Mouse (Mus musculus): ENCODE data around the gene Tgif1. TPM values are rescaled to one million over a fixed set of nuclear protein-coding genes. Genes with fewer than 3 reads are reported as not detected.

The Tgif1 gene
- polyA plus RNA-seq, 1 experiment from 2014 or later = 63.5 TPM

GRCm38 (mm10) chr17:70887848-70888247 lies 34.5 kb upstream of the Tgif1 start:
- no peak overlapping the region for H3K4me3 ChIP-seq (ENCODE audit: low read depth, low read length)
- peaks cover 2% of the 10 kb centered on the region; the same call in 1 of the 2 replicates for H3K4me1 ChIP-seq (replicated peaks; ENCODE audit: control insufficient read depth, insufficient read depth, low read length)
- 94% methylated on average over 9 of the region's 9 CpGs for WGBS
- H3K9me3 ChIP-seq (ENCODE audit: control insufficient read depth, low read length) = no peaks in the 10 kb centered on the region
- H3K27me3 ChIP-seq (ENCODE audit: control insufficient read depth, insufficient read depth, low read length) = no peaks in the 10 kb centered on the region
- no peaks in the 10 kb centered on the region for H3K36me3 ChIP-seq (ENCODE audit: control insufficient read depth, insufficient read depth, low read length)
- no peak overlapping the region for H3K27ac ChIP-seq (ENCODE audit: low read depth, low read length)
- ATAC-seq (replicated peaks; ENCODE audit: low FRiP score) (no peak), DNase-seq (ENCODE audit: low spot score) (no peak)
- no peak overlapping the region for H3K4me2 ChIP-seq (ENCODE audit: low read depth, low read length, severe bottlenecking)
- no peak overlapping the region for H3K9ac ChIP-seq (ENCODE audit: low read length)

DNA sequence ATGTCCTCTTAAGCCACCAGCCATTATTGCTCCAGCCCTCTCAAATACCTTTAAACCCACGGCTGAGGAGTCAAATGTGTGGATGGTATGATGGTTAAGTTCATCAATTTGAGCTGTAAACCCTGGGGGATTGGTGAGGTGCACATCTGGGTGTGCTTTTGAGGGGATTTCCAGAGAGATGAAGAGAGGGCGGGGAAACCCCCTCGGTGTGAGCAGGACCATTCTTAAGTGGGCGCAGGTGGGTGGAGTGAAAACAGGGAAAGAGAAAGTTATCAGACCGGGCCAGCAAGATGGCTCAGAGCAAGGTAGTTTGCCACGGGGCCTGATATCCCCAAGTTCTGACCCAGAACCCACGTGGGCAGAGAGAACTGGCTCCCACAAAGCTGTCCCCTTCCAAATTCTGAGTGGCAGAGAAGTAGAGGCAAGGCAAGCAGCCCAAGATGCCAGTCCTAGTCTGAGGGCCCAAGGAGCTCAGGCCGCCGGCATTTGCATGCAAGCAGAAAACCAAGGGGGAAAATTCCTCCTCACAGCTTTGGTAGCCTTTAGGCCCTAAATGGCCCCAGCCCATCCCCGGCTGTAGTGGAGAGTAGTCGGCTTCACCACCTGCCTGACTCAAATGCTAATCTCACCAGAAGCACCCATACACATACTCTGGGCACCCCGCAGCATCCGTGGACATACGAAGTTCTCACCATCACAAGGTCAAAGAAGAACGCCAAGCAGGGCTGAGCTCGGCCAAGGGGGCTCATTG lies 33.5 kb upstream of the Tgif1 start:
- Histone ChIP-seq H3K9ac (ENCODE audit: low read length) (no peak overlapping the region), H3K4me3 (ENCODE audit: low read depth, low read length) (no peak overlapping the region), H3K27ac (ENCODE audit: low read depth, low read length) (no peak overlapping the region), H3K4me1 (replicated peaks; ENCODE audit: control insufficient read depth, insufficient read depth, low read length) (peaks cover under 1% of the 10 kb centered on the region; the same call in 1 of the 2 replicates), H3K4me2 (ENCODE audit: low read depth, low read length, severe bottlenecking) (no peak overlapping the region), H3K9me3 (ENCODE audit: control insufficient read depth, low read length) (no peaks in the 10 kb centered on the region), H3K27me3 (ENCODE audit: control insufficient read depth, insufficient read depth, low read length) (no peaks in the 10 kb centered on the region), H3K36me3 (ENCODE audit: control insufficient read depth, insufficient read depth, low read length) (no peaks in the 10 kb centered on the region)
- 84% methylated on average over 16 of the region's 16 CpGs for WGBS
- ATAC-seq (replicated peaks; ENCODE audit: low FRiP score) (no peak), DNase-seq (ENCODE audit: low spot score) (no peak)

DNA sequence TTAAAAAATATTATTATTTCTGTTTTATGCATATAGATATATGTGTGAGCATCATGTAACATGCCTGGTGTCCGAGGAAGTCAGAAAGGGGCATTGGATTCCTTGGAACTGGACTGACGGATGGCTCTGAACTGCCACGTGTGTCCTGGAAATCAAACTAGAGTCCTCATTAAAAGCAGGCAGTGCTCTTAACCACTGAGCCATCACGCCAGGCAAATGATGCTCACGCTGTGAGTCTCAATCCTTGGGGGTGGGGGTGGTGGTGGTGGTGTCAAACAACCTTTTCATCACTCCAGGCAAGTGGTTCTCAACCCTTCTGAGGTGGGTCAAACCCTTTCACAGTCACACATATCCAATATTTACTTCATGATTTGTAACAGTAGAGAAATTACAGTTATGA lies 32.5 kb upstream of the Tgif1 start:
- DNase-seq (ENCODE audit: low spot score) (no peak), ATAC-seq (replicated peaks; ENCODE audit: low FRiP score) (no peak)
- Histone ChIP-seq H3K36me3 (ENCODE audit: control insufficient read depth, insufficient read depth, low read length) (no peaks in the 10 kb centered on the region), H3K9me3 (ENCODE audit: control insufficient read depth, low read length) (no peaks in the 10 kb centered on the region), H3K27me3 (ENCODE audit: control insufficient read depth, insufficient read depth, low read length) (no peaks in the 10 kb centered on the region), H3K4me3 (ENCODE audit: low read depth, low read length) (no peak overlapping the region), H3K4me2 (ENCODE audit: low read depth, low read length, severe bottlenecking) (no peak overlapping the region), H3K4me1 (replicated peaks; ENCODE audit: control insufficient read depth, insufficient read depth, low read length) (no peaks in the 10 kb centered on the region), H3K9ac (ENCODE audit: low read length) (no peak overlapping the region), H3K27ac (ENCODE audit: low read depth, low read length) (no peak overlapping the region)
- WGBS = 84% methylated on average over 5 of the region's 5 CpGs

GRCm38 (mm10) chr17:70881934-70882333 lies 28.6 kb upstream of the Tgif1 start:
- H3K9ac ChIP-seq (ENCODE audit: low read length) = no peak overlapping the region
- no peaks in the 10 kb centered on the region for H3K27me3 ChIP-seq (ENCODE audit: control insufficient read depth, insufficient read depth, low read length)
- 79% methylated on average over 10 of the region's 10 CpGs for WGBS

DNA sequence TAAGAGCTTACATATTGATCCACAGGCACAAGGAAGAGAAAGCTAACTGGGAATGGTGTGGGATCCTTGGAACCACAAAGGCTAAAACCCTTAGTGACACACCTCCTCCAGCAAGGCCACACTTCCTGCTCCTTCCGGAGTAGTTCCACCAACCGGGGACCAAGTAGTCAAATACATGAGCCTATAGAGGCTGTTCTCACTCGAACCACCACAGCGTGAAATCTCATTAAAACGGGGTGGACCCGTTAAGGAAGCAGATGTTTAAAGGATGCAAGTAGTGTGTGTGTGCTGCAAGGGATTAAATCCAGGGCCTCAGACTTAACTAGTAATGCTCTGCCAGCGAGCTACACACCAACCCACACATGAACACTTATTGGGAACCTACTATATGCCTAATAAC lies 27.8 kb upstream of the Tgif1 start:
- Histone ChIP-seq H3K9ac (ENCODE audit: low read length) (no peak overlapping the region), H3K27me3 (ENCODE audit: control insufficient read depth, insufficient read depth, low read length) (no peaks in the 10 kb centered on the region), H3K4me1 (replicated peaks; ENCODE audit: control insufficient read depth, insufficient read depth, low read length) (no peaks in the 10 kb centered on the region), H3K36me3 (ENCODE audit: control insufficient read depth, insufficient read depth, low read length) (no peaks in the 10 kb centered on the region), H3K4me3 (ENCODE audit: low read depth, low read length) (no peak overlapping the region), H3K27ac (ENCODE audit: low read depth, low read length) (no peak overlapping the region), H3K4me2 (ENCODE audit: low read depth, low read length, severe bottlenecking) (no peak overlapping the region), H3K9me3 (ENCODE audit: control insufficient read depth, low read length) (no peaks in the 10 kb centered on the region)
- 18% methylated on average over 7 of the region's 7 CpGs for WGBS
- DNase-seq (ENCODE audit: low spot score) (no peak), ATAC-seq (replicated peaks; ENCODE audit: low FRiP score) (no peak)

More at GRCm38 (mm10) chr17:70881934-70882333, 28.6 kb upstream of the Tgif1 start:
- DNase-seq (ENCODE audit: low spot score) = no peak
- no peak for ATAC-seq (replicated peaks; ENCODE audit: low FRiP score)
- Histone ChIP-seq H3K4me2 (ENCODE audit: low read depth, low read length, severe bottlenecking) (no peak overlapping the region), H3K36me3 (ENCODE audit: control insufficient read depth, insufficient read depth, low read length) (no peaks in the 10 kb centered on the region), H3K4me3 (ENCODE audit: low read depth, low read length) (no peak overlapping the region), H3K27ac (ENCODE audit: low read depth, low read length) (no peak overlapping the region), H3K9me3 (ENCODE audit: control insufficient read depth, low read length) (no peaks in the 10 kb centered on the region), H3K4me1 (replicated peaks; ENCODE audit: control insufficient read depth, insufficient read depth, low read length) (no peaks in the 10 kb centered on the region)

DNA sequence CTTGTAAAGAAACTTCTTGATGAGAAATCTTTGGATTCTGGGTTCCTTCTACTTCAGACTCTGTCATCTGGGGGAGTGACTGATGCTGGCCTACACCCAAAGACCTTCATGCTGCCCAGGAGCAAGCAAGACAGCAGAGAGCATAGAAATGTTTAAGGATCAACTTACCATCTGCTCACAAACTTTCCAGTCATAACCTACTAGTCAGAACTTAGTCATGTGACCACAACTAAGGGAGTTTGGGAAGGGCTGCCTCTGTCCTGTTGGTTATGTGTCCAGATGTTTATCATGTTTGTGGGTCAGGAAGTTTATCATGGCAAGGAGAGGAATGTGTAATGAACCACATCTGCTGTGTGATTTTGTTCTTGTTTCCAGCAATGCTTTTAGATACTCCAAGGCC lies 24.9 kb upstream of the Tgif1 start:
- no peak overlapping the region for H3K4me3 ChIP-seq (ENCODE audit: low read depth, low read length)
- ATAC-seq (replicated peaks; ENCODE audit: low FRiP score) (no peak), DNase-seq (ENCODE audit: low spot score) (no peak)

DNA sequence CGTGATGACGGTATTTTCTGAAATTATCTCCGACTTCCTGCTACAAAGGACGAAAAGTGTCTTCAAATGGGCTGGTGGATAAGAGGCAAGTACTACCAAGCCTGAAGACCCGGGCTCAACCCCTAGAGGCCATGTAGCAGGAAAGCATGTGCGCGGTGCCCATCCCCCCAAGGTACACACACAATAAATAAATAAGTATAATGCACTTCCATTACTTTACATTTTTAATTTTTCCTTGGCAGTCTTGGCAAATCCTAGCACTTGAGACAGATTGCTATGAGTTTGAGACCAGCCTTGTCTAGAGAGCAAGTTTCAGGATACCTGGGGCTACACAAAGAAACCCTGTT lies 20.4 kb upstream of the Tgif1 start:
- no peaks in the 10 kb centered on the region for H3K27me3 ChIP-seq (ENCODE audit: control insufficient read depth, insufficient read depth, low read length)
- H3K9ac ChIP-seq (ENCODE audit: low read length) = peak overlapping the region; percentile 55
- ATAC-seq (replicated peaks; ENCODE audit: low FRiP score) = no peak
- peak overlapping the region; percentile 57; the same call in 1 of the 2 replicates for H3K4me2 ChIP-seq (ENCODE audit: low read depth, low read length, severe bottlenecking)
- 32% methylated on average over 7 of the region's 7 CpGs for WGBS
- DNase-seq (ENCODE audit: low spot score) = peak; percentile 61
- H3K9me3 ChIP-seq (ENCODE audit: control insufficient read depth, low read length) = no peaks in the 10 kb centered on the region
- no peaks in the 10 kb centered on the region for H3K36me3 ChIP-seq (ENCODE audit: control insufficient read depth, insufficient read depth, low read length)
- no peak overlapping the region; the same call in 1 of the 2 replicates for H3K4me3 ChIP-seq (ENCODE audit: low read depth, low read length)
- H3K4me1 ChIP-seq (replicated peaks; ENCODE audit: control insufficient read depth, insufficient read depth, low read length) = peaks cover 6% of the 10 kb centered on the region
- no peak overlapping the region for H3K27ac ChIP-seq (ENCODE audit: low read depth, low read length)

More for the DNA sequence above, 24.9 kb upstream of the Tgif1 start:
- peaks cover 2% of the 10 kb centered on the region for H3K4me1 ChIP-seq (replicated peaks; ENCODE audit: control insufficient read depth, insufficient read depth, low read length)
- no peak overlapping the region for H3K4me2 ChIP-seq (ENCODE audit: low read depth, low read length, severe bottlenecking)
- no peak overlapping the region for H3K27ac ChIP-seq (ENCODE audit: low read depth, low read length)
- H3K36me3 ChIP-seq (ENCODE audit: control insufficient read depth, insufficient read depth, low read length) = no peaks in the 10 kb centered on the region
- H3K9me3 ChIP-seq (ENCODE audit: control insufficient read depth, low read length) = no peaks in the 10 kb centered on the region
- H3K9ac ChIP-seq (ENCODE audit: low read length) = no peak overlapping the region
- no peaks in the 10 kb centered on the region for H3K27me3 ChIP-seq (ENCODE audit: control insufficient read depth, insufficient read depth, low read length)

DNA sequence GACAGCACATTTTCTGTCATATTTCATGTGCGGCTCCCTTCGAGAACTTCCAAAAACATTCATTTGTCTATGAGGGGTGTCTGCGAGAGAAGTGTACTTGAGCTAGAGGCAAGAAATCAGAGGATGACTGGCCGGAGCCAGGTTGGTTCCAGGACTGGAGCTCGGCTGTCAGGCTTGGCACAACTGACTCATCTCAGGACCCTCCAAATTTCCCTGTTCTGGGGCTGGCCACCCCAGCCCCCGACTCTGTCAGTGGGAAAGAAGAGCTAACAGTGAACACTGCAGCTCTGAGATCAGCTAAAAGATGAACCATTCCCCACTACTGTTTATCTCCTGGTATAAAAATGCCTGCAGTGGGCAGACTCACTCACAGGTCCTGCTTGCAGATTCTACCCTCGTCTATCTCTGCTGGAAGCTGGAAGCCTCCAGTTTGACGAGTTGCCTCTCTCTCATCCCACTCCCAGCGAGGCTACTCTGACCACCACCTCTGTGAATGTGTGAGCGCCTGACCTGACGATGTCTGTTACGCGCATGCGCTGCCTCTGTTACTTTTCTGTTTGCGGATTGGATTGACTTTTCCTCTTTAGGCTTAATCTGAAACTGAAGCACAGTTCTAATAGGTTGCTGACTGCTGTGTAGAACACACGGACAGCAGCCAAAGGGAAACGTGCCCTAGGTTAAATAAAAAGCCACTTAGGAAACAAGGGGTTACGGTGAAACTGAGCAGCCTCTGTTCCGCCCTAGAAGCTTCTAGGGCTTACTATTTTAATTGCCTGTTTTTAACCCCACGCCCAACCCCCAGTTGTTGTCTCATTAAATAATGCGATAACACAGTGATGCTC lies 19.8 kb upstream of the Tgif1 start:
- Histone ChIP-seq H3K27ac (ENCODE audit: low read depth, low read length) (peak overlapping the region; percentile 84), H3K4me2 (ENCODE audit: low read depth, low read length, severe bottlenecking) (peak overlapping the region; percentile 57), H3K9ac (ENCODE audit: low read length) (peak overlapping the region; percentile 55), H3K9me3 (ENCODE audit: control insufficient read depth, low read length) (no peaks in the 10 kb centered on the region), H3K4me3 (ENCODE audit: low read depth, low read length) (peak overlapping the region; percentile 14), H3K27me3 (ENCODE audit: control insufficient read depth, insufficient read depth, low read length) (no peaks in the 10 kb centered on the region), H3K4me1 (replicated peaks; ENCODE audit: control insufficient read depth, insufficient read depth, low read length) (peaks cover 6% of the 10 kb centered on the region), H3K36me3 (ENCODE audit: control insufficient read depth, insufficient read depth, low read length) (no peaks in the 10 kb centered on the region)
- DNase-seq (ENCODE audit: low spot score) = peak; percentile 79
- 10% methylated on average over 21 of the region's 21 CpGs for WGBS
- ATAC-seq (replicated peaks; ENCODE audit: low FRiP score) = peak; percentile 45

All from forebrain, embryonic 11.5 days (tissue).